In the genomic region with DNA sequence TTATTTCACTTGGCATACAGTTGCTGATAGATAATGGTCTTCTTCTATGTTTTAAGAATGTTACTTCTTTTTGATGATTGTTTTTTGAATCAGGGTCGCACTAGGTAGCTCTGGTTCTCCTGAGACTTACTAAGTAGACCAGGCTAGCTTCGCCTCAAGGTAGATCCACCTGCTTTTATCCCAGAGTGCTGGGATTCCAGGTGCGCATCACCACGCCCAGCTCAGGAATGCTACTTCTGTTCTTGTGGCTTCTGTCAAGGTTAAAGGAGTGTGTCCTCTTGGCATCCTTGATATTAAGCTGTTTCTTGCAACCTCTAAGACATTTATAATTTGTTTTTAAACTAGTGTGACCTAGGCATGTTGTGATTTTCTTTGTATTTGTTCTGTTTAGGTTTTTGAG, we compare ENCODE assay signal across 24 mouse cellular contexts. TPM values are rescaled to one million over a fixed set of nuclear protein-coding genes. Genes with fewer than 3 reads are reported as not detected.
A peak's percentile ranks its signal among the peaks of the same experiment; 100 is the strongest.
DNase-seq lines count a peak whose midpoint lies in the region; ATAC-seq and TF ChIP-seq lines count a peak whose summit lies in the region.
"Had no signal": no experiment of that assay in that cellular context is flagged by ENCODE, and none has a peak within 500 bp of the region (broad histone marks: within the 10 kb centered on the region; RNA-seq: fewer than 3 reads in every experiment).

No protein-coding gene starts in this region.

- no peak for TF ChIP-seq POLR2A in ES-Bruce4 (IDR thresholded peaks at IDR 0.05; ENCODE audit: insufficient read depth, low read length)

- H3K36me3 ChIP-seq in ES-Bruce4 (ENCODE audit: control insufficient read depth, insufficient read depth, low read length, poor library complexity, severe bottlenecking) = no peaks in the 10 kb centered on the region
- H3K36me3 ChIP-seq: forebrain, embryonic 12.5 days; G1E had no signal

- H3K27me3 ChIP-seq in ES-Bruce4 (ENCODE audit: control insufficient read depth, insufficient read depth, low read length, poor library complexity, severe bottlenecking) = no peaks in the 10 kb centered on the region
- H3K27me3 ChIP-seq: embryonic facial prominence, embryonic 13.5 days; embryonic facial prominence, embryonic 15.5 days; forebrain, embryonic 12.5 days; Patski had no signal

- H3K4me1 ChIP-seq in ES-Bruce4 (ENCODE audit: control insufficient read depth, insufficient read depth, low read length) = peaks cover 8% of the 10 kb centered on the region
- H3K4me1 ChIP-seq: embryonic facial prominence, embryonic 15.5 days; forebrain, embryonic 10.5 days; forebrain, embryonic 12.5 days had no signal

- peak; percentile 89 for DNase-seq in ES-CJ7 (ENCODE audit: low read depth, low spot score)
- DNase-seq in R1 (ENCODE audit: low read depth, low spot score) = peak; percentile 81
- DNase-seq in ZHBTc4 (ENCODE audit: low read depth, low spot score) = peak; percentile 81
- no peak for DNase-seq in embryo, embryonic 10.5 days (ENCODE audit: low spot score)
- DNase-seq in cerebellum, postnatal 10 days = no peak
- DNase-seq: adrenal gland, adult 8-10 months; adrenal gland, postnatal 14 days; adrenal gland, postnatal 36 days; cerebellum, adult 11-12 months; cerebellum, adult 2 months; cerebellum, adult 9-10 months; cerebellum, postnatal 14 days; cerebellum, postnatal 36 days had no signal

- ATAC-seq in megakaryocyte, adult 5-6 weeks (ENCODE audit: poor library complexity, severe bottlenecking) = no peak
- ATAC-seq: forebrain, embryonic 14.5 days; forebrain, embryonic 16.5 days; Patski had no signal

- TF ChIP-seq CTCF in ES-Bruce4 (IDR thresholded peaks at IDR 0.05; ENCODE audit: low read depth, low read length) = no peak

- H3K4me3 ChIP-seq in ES-Bruce4 (ENCODE audit: low read depth, low read length) = no peak overlapping the region
- H3K4me3 ChIP-seq: embryonic facial prominence, embryonic 13.5 days; embryonic facial prominence, embryonic 15.5 days; erythroblast, embryonic 14.5 days; forebrain, embryonic 10.5 days; forebrain, embryonic 12.5 days had no signal

- H3K9me3 ChIP-seq in ES-Bruce4 (replicated peaks; ENCODE audit: control insufficient read depth, insufficient read depth, low read length, poor library complexity, severe bottlenecking) = no peaks in the 10 kb centered on the region
- H3K9me3 ChIP-seq: embryonic facial prominence, embryonic 13.5 days; embryonic facial prominence, embryonic 15.5 days; forebrain, embryonic 10.5 days; forebrain, embryonic 12.5 days; G1E had no signal

- H3K9ac ChIP-seq in ES-Bruce4 (ENCODE audit: low read depth, poor library complexity, severe bottlenecking) = no peak overlapping the region
- H3K9ac ChIP-seq: embryonic facial prominence, embryonic 13.5 days; embryonic facial prominence, embryonic 15.5 days; forebrain, embryonic 12.5 days had no signal

- peak; percentile 98 for TF ChIP-seq EP300 in ES-Bruce4 (IDR thresholded peaks at IDR 0.05; ENCODE audit: insufficient read depth, low read depth, low read length)

- no peak overlapping the region for H3K27ac ChIP-seq in ES-Bruce4 (ENCODE audit: insufficient read depth, low read length)
- H3K27ac ChIP-seq: embryonic facial prominence, embryonic 13.5 days; embryonic facial prominence, embryonic 15.5 days; forebrain, embryonic 10.5 days; forebrain, embryonic 12.5 days had no signal

RNA-seq across cellular contexts. Expression of a gene that starts 30.6 kb away (rescaled TPM):
- 56.0 and 62.1 TPM in 2 replicates for polyA plus RNA-seq in ES-Bruce4 (2011; ENCODE audit: insufficient read depth, insufficient read length, low read depth, missing spikeins)
- 9.1 and 14.8 TPM in 2 replicates for total RNA-seq in megakaryocyte, adult 5-6 weeks (2015)
- total RNA-seq in megakaryocyte, adult 5-6 weeks (2017) = 8.1 and 28.5 TPM in 2 replicates
- polyA plus RNA-seq: G1E had no signal

Comparison
In these comparisons a context has a peak if more than half of its experiments do, and no peak if none do; other contexts are left out.
1. DNase-seq: peak in ES-CJ7 (single experiment), R1 (single experiment) and ZHBTc4 (single experiment); none in embryo, embryonic 10.5 days (single experiment) and cerebellum, postnatal 10 days (0 of 2).